Mouse (Mus musculus) left cerebral cortex, adult 18-20 months (tissue): Measurements from ENCODE around the gene Ryk. TPM values are rescaled to one million over a fixed set of nuclear protein-coding genes. Genes with fewer than 3 reads are reported as not detected.

ENCODE experiments used
- DNase-seq, 2 experiments: peaks; one replicate each; pipeline ENCODE4 v3.0.0; 2021 to 2022; ENCODE audit warnings: low spot score in 2 of 2, mixed read lengths in 1 of 2
- total RNA-seq, 2 experiments: library from RNA; stranded (reverse); gene quantifications; 2 replicates each; pipeline ENCODE4 v1.2.3; 2021

The Ryk gene
- total RNA-seq, 2 experiments from 2014 or later: 37.1 to 38.7 TPM

GRCm38 (mm10) chr9:102933925-102934721, 99.4 kb downstream of the Ryk start:
- no peak for DNase-seq

- DNase-seq: no peak
Observed at GRCm38 (mm10) chr9:102942221-102942620, 107.5 kb downstream of the Ryk start.

GRCm38 (mm10) chr9:102944891-102945290, 110.2 kb downstream of the Ryk start:
- no peak for DNase-seq

- no peak for DNase-seq
Observed at GRCm38 (mm10) chr9:102946469-102947015, 111.8 kb downstream of the Ryk start.

GRCm38 (mm10) chr9:102948706-102949105, 114.0 kb downstream of the Ryk start:
- no peak for DNase-seq

GRCm38 (mm10) chr9:102951091-102951994, 116.6 kb downstream of the Ryk start:
- DNase-seq: no peak

- no peak for DNase-seq
Observed at GRCm38 (mm10) chr9:102955866-102956265, 121.1 kb downstream of the Ryk start.

Other genes with a start within 250 kb of the Ryk start
- gene Anapc13, start 208.6 kb upstream of the Ryk start, total RNA-seq: 100 to 1,000 TPM; 107 to 112 TPM
- 10 to 100 TPM; 31.3 to 32.5 TPM for gene Cep63, start 208.4 kb upstream of the Ryk start, total RNA-seq
- gene Amotl2, start 118.2 kb upstream of the Ryk start, total RNA-seq: 10 to 100 TPM; 19.5 to 20.5 TPM
- gene Slco2a1, start 153.8 kb downstream of the Ryk start, total RNA-seq: 1 to 10 TPM; 1.1 to 1.5 TPM